Mouse (Mus musculus) embryonic facial prominence, embryonic 13.5 days (tissue): ENCODE results near the gene Gm21258. TPM values are rescaled to one million over a fixed set of nuclear protein-coding genes. Genes with fewer than 3 reads are reported as not detected.
"Not testable (repeated sequence)": the region's sequence is repeated elsewhere in the genome, so short reads cannot be mapped to it uniquely, and the experiment has no call there.

Experiments used
- ATAC-seq: fragments of 200-750 bp; cut with Nextera tagmentation; 2 replicates; pipeline ENCODE4 v1.8.0; 2017; ENCODE audit warnings: low read depth; ENCODE audit not compliant: insufficient number of reproducible peaks, insufficient read depth, low FRiP score, low TSS enrichment
- H3K27ac ChIP-seq: fragments of 300-500 bp; sonication (generic); 2 replicates; pipeline ENCODE4 v1.5.1; 2015; ENCODE audit warnings: moderate library complexity, mild to moderate bottlenecking, inconsistent platforms
- H3K27me3 ChIP-seq: fragments of 300-500 bp; sonication (generic); 2 replicates; pipeline ENCODE4 v1.6.1; 2015; ENCODE audit warnings: mild to moderate bottlenecking, inconsistent platforms
- H3K36me3 ChIP-seq: fragments of 300-500 bp; sonication (generic); 2 replicates; pipeline ENCODE4 v1.6.1; 2015; ENCODE audit warnings: mild to moderate bottlenecking, inconsistent platforms
- H3K4me1 ChIP-seq: fragments of 300-500 bp; sonication (generic); 2 replicates; pipeline ENCODE4 v1.6.1; 2015; ENCODE audit warnings: inconsistent platforms
- H3K4me2 ChIP-seq: fragments of 300-500 bp; sonication (generic); 2 replicates; pipeline ENCODE4 v1.6.1; 2015; ENCODE audit warnings: moderate library complexity, mild to moderate bottlenecking, inconsistent platforms
- H3K4me3 ChIP-seq: fragments of 300-500 bp; sonication (generic); 2 replicates; pipeline ENCODE4 v1.5.1; 2015; ENCODE audit warnings: mild to moderate bottlenecking, inconsistent platforms
- H3K9ac ChIP-seq: fragments of 300-500 bp; sonication (generic); 2 replicates; pipeline ENCODE4 v1.6.1; 2015; ENCODE audit warnings: mild to moderate bottlenecking, inconsistent platforms
- H3K9me3 ChIP-seq: fragments of 300-500 bp; sonication (generic); 2 replicates; pipeline ENCODE4 v1.6.1; 2016; ENCODE audit warnings: inconsistent platforms
- WGBS: fragments of 180-500 bp; shearing (Covaris S2); methylation state at CpG from one replicate; pipeline ENCODE4 v1.1.7; 2015; ENCODE audit warnings: mixed read lengths; 5-methylcytosine and 5-hydroxymethylcytosine counted together
- polyA plus RNA-seq: library from polyadenylated mRNA; unstranded; fragments of >200 nt; fragmentation: Nextera tagmentation; extraction: Ambion mirVana; gene quantifications from 2 replicates; pipeline ENCODE4 v1.2.1, GENCODE M21; 2015

Gene Gm21258
- not detected in 2 replicates for polyA plus RNA-seq

- not testable (repeated sequence) for H3K9ac ChIP-seq, H3K27ac ChIP-seq, H3K9me3 ChIP-seq, H3K27me3 ChIP-seq, H3K4me1 ChIP-seq, H3K4me2 ChIP-seq, H3K4me3 ChIP-seq, H3K36me3 ChIP-seq, ATAC-seq
- no CpG with 5 or more reads among the region's 6 CpGs for WGBS
Measured at GRCm38 (mm10) chrY:52779740-52780139, at the start of gene Gm21258. Gene Gm21258, plus strand, starts transcription at chrY:52780040.
